Mouse (Mus musculus): Measurements from ENCODE around the gene Met.

GRCm38 (mm10) chr6:17461435-17461834 is 2.2 kb upstream of the Met start:
- no peak for TF ChIP-seq CTCF (IDR thresholded peaks at IDR 0.05; ENCODE audit: control insufficient read depth, insufficient read depth, insufficient read length)
- TF ChIP-seq MYOG (IDR thresholded peaks at IDR 0.05; ENCODE audit: control insufficient read depth, extremely low read depth, insufficient read length) = no peak
- peak; percentile 84 for TF ChIP-seq MAX (IDR thresholded peaks at IDR 0.05)
- TF ChIP-seq USF1 (IDR thresholded peaks at IDR 0.05; ENCODE audit: low read depth) = peak; percentile 49
